Mouse (Mus musculus) embryonic stem cell, embryonic (primary cell): ENCODE measurements around the gene Gm14692.
"Not testable (repeated sequence)": the region's sequence is repeated elsewhere in the genome, so short reads cannot be mapped to it uniquely, and the experiment has no call there.

Experiments used
- CTCF ChIA-PET, 4 experiments: fragments of 300-600 bp in 2 of 4; fragments of 350-600 bp in 2 of 4; sonication (Branson Sonifier 250); formaldehyde crosslinking; loops; one replicate each; lab custom pipeline; 2022; ENCODE audit warnings: inconsistent platforms in 2 of 4; lab: Charles Lee
- POLR2A ChIA-PET, 4 experiments: fragments of 300-600 bp in 2 of 4; fragments of 350-600 bp in 2 of 4; sonication (Branson Sonifier 250); formaldehyde crosslinking; loops; one replicate each; lab custom pipeline; 2022; ENCODE audit warnings: antibody characterized with exemption in 4 of 4, inconsistent platforms in 1 of 4; lab: Charles Lee

The Gm14692 gene

GRCm38 (mm10) chrX:67695398-67695797, at the start of gene Gm14692:
TSS of gene Gm14692 (plus strand) at chrX:67695698.
- CTCF ChIA-PET, result not testable (repeated sequence)

GRCm38 (mm10) chrX:67693462-67693861, 2.0 kb upstream of the Gm14692 start, which contains the start of gene Gm1140:
TSS of gene Gm1140 (minus strand) at chrX:67693562.
- CTCF ChIA-PET, POLR2A ChIA-PET: not testable (repeated sequence)

More at GRCm38 (mm10) chrX:67695398-67695797, at the start of gene Gm14692:
- POLR2A ChIA-PET, result not testable (repeated sequence)
